Mouse (Mus musculus): ENCODE data around the gene Smim7.

DNA sequence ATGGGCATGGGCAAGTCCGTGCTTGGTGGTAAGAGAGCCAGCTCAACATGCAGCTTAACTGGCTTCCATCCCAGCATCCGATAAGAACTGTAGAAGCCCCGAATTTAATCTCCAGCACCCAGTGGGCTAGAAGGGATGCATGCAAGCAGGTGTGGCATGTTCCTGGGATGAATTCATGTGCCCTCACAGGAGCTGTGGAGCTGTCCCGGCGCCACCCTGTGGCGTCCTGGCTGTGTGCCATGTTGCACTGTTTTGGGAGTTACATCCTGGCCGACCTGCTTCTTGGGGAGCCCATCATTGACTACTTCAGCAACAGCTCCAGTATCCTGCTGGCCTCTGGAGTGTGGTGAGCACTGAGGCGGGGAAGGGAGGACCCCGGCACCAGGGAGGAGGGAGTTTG lies 8.5 kb upstream of the Smim7 start:
- TF ChIP-seq CTCF (IDR thresholded peaks at IDR 0.05; ENCODE audit: borderline replicate concordance, insufficient read depth, low read length) (no peak), POLR2A (IDR thresholded peaks at IDR 0.05; ENCODE audit: low read depth, low read length) (no peak)
